Mouse (Mus musculus): Measurements from ENCODE around the gene Olfr1371.

DNA sequence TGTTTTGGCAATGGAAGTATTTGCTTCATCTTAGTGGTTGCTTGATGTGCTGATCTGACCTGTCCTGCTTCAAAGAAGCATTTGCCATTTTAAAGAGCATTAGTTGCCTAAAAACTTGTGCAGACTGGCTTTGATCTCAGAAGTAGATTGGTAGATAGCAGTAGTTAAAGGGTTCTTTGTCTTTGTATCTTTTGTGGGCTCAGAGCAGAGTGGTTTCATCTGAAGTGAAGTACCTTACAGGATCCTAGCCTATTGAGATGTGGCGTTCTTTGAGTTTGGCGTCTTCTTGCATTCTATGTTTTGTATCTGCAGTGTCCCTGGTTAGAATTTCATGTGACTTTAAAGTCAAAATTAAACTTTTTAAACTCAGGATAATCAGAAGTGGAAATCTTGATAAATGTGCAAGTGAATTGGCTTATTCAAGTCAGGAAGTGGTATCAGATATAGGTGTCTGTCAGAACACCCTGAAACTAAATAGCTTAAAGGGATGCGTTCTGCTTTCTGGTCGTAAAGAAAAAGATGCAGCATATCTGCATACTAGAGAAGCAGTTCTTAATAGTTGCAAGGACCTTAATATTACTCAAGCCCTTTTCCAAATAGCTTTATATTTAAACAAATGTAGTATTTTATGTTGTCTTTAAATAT, 27.2 kb upstream of the Olfr1371 start:
- TF ChIP-seq CTCF (IDR thresholded peaks at IDR 0.05) (no peak), EP300 (IDR thresholded peaks at IDR 0.05) (no peak)
